Mouse (Mus musculus) adipocyte (in vitro differentiated cells): ENCODE results near the gene Trpc3.
"Not testable (repeated sequence)": the region's sequence is repeated elsewhere in the genome, so short reads cannot be mapped to it uniquely, and the experiment has no call there.

Source experiments
- DNase-seq: peaks from one replicate; pipeline ENCODE4 v3.0.0-alpha.2; 2016; ENCODE audit warnings: low spot score

The Trpc3 gene

DNA sequence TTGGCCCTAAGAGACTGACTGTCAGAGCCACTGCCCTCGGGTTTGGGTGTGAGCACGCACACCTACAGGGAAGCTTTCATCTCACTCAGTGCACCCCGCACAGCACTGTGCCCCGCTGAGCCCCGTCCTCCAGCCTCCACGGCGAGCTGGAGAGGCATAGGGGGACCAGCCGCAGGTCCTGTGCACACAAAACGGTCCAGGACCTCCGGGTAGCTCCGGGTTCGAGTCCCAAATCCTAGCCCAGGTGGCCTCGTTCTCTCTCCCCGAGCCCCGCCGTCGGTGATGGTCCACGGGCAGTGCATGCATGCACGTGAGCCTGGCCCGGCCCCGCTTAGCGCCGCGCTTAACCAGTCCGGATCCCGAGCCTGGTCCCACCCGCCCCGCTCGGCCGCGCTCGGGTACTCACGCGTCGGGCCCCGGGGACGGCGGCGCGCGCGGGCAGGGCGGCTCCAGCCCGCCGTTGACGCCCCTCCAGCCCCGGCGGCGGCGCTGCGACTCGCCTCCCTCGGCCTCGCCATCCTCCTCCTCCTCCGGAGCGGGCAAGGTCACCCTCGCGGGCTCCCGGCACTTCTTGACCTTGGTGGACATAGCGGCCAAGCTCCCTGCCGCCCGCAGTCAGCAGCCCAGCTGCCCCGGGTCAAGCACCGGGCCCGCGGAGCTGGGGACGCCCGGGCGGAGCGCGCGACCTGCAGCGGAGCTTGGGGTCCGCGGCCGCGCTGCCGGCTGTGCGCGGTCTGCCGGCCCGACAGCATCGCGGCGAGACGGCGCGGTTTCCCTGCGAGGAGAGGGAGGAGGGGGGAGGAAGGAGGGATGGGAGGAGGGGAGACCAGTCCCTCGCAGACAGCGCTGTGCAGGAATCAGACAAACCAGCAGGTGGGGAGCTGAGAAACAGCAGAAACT lies at the start of gene Trpc3:
Gene Trpc3, minus strand, starts transcription at position 776 of the 900 bp plus-strand sequence.
- no peak for DNase-seq

DNA sequence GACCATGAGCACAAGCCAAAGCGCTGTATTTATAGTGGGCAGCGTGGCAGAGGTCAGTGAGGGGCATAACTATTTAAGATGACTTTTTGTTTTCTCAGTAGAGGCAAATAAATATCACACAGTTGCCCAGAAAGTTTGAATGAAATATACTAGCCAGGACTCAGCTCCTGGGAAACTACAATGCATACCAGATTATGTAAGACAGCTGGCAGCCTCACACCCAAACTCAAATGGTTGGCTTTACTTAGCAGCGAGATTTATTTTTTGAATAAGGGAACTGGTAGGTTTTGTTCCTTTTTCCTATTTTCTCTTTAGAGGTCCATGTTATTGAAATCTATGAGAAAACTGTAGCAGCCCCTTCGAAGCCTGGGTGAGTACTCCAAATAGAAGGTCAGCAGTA lies 48.1 kb upstream of the Trpc3 start:
- no peak for DNase-seq

DNA sequence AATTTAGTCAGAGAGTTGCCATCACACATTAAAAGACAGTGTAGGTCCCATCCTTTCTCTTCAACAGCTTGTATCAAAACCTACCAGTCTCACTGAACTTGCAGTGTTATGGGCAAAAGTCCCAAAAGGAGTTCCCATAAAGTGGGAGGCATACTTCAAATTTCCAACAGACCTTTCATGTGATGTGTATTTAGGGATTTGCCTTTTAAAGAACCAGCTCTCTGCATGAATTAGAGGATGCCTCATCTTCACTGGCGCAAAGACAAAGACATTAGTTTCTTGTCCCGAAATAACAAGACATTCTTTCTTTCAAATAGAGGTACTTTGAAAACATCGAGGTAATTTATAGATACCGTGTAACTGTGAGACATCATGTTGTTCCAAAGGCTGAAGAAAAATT lies 43.1 kb upstream of the Trpc3 start:
- DNase-seq = no peak

DNA sequence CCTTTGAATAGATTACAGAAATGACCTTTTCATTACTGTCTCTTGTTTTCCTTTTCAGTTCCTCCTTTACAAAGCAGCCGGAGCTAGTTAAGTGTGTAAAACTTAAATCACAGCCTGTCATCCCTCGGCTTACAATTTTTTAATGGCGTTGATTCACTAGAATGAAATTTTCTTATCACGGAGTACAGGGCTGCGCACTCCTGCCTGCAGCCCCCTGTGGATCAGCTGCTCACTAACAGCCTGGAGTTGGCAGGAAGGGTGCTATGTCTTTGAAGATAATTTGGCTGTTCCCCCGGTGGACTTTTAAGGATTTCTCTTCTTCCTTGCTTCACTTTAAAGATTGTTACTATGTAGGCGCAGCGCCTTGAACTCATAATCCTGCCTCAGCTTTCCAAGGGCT lies 36.6 kb upstream of the Trpc3 start:
- DNase-seq = no peak

DNA sequence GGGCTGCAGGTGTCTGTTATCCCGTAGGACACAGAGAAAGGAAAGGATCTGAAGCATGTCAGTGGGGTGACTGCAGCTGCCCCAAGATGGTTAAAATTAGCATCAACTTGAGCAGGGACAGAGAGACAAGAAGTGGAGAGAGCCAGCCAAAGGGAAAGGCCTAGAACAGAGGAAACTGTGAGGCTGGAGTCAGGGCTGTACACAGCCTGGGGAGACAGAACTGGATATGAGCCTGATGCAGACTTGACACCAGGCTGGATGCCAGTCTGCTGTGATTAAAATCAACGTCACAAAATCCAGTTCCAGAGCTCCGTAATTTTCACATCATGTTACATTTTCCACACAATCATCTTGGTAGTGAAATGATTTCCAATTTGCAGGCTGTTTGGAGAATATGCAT lies 31.9 kb upstream of the Trpc3 start:
- no peak for DNase-seq

DNA sequence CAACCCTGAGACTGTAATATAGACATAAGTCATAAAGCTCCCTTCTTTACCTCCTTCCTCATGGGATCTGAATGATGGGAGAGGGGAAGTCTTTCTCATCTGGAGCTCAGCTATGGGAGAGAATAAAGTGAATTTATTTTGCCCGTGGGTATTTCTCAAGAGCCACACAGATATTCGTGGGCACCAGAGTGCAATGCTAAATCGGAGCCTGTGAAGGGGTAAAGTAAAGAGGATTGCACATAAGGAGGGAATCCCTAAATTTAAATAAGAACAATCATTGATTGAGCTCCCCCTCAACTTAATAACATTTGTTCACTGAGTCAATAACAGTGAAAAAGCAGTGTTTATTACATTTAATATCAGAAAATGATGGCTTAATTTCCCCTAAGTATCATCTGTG lies 19.6 kb upstream of the Trpc3 start:
- DNase-seq = no peak

DNA sequence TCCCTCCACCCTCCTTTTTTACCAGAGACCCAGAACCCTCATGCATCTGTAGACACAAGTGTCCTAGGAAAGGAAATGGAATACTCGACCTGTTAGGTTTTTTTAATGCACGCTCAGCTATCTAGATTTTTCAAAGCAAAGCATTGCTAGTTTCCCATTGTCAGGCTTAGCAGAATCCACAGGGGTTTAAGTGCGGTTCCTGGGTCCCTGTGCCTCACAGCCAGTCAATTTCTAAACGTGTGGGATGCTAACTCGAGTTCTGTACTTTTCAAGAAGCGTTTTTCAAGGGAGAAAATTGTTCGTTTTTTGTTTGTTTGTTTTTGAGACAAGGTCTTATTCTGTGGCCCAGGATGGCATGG lies 304 bp upstream of the Trpc3 start:
- DNase-seq = no peak

DNA sequence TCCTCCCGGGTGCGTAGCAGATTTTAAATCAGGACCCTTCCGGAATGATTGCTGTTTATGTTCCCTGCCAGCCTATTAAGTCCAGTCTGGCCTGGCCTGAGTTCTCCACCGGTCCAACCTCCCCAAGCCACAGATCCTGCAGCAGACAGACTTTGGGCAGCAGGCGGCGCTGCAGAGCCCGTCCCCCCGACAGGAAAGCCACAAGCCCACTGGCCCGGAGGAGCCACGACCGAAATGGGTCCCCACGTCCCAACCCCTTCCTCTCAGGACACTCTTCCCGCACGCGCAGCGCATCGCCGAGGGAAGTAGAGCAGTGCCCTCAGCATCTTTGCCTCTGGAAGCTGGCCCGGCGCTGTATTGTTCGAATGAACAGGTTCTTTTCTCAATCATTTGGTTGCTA lies 1.1 kb downstream of the Trpc3 start:
- DNase-seq = no peak

DNA sequence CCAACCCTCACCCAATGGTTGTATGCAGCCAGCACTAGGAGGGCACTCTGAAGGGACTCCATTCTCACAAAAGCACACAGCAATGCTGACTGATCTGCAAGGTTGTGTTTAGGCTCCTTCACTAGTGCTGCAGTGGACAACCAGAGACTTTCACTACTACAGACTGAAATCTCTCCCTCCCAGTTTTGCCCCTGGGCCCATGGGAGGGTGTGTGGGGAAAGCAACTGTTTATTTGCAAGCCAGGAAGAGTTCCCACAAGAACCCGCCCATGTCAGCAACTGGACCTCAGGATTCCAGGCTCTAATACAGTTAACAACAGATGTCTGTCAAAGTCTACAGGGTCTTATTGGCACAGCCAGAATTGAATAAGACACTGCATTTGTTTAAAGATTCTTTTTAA lies 14.1 kb downstream of the Trpc3 start:
- DNase-seq = no peak

DNA sequence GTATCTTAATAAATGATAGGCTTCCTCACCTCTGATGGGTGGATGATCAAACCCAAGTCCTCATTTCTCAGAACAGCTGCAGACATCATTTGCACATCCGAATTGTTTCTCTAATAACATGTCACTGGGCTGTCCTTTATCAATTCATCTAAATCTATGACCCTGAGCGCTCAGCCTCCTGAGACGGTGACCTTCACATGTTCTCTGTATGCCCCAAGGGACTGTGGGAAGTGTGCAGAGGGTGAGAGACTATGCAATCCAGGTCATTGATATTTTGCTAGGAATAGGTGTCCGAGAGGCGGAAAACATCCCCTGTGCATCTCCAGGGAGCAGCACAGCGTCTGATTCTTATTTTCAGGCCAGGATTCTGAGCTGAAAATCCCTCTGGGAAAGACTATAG lies 22.2 kb downstream of the Trpc3 start:
- no peak for DNase-seq

DNA sequence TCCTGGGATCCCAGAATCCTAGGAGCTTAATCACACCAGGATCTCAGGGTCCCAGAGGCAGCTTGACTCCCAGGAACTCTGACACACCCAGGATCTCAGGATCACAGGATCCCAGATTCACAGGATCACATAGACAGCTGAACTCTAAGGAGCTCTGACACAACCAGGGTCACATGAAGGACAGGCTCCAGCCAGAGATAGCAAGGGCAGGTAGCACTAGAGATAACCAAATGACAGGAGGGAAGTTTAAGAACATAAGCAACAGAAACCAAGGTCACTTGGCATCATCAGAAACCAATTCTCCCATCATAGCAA lies 44.8 kb downstream of the Trpc3 start:
- not testable (repeated sequence) for DNase-seq

DNA sequence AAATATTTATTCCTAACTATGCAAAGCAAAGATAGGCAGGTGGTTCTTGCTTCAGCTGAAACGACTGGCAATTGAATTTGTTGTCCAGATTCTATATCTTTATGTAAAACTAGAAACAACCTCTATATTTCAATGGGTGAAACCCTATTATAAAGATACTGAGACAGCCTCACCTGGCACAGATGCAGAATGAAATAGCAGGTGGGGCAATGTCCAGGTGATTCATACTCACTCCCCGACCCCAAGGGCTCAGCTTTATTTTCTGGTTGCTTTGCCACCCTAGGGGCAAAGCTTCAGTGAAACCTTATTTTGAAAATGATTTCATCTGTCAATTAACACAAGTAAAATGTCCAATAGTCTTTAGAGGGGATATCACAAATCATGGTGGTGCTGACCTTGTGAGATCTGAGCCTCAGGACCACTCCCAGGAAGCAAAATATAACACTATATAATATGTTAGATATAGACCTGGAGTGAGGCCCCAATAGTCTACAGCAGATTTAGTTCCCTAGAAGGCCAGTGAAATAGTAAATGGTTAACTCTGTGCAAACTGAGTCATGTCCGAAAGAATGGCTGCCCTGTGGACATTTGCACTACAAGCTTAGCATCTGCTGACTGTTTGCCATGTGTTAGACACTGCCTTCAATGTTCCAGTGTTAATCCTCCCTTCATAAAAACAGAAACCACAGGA lies 45.3 kb downstream of the Trpc3 start:
- DNase-seq = no peak

DNA sequence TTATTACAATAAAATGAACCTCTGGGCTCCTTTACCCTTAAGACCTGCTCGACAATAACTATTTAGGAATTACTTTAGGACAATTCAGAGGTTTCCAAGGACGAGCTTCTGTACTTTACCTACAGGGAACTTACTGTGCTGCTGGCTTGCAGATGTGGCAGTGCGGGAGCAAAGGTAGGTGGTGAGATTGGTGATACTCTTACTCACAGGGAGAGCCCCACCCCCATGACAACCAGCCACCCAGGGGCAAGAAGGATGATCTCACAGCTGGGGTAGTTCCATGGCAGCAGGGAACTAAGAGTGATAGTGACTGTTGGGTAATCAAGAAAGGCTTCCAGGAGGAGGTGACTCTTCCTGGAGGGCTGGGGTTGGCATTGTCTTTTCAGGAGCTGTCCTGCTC lies 46.6 kb downstream of the Trpc3 start:
- DNase-seq = no peak

DNA sequence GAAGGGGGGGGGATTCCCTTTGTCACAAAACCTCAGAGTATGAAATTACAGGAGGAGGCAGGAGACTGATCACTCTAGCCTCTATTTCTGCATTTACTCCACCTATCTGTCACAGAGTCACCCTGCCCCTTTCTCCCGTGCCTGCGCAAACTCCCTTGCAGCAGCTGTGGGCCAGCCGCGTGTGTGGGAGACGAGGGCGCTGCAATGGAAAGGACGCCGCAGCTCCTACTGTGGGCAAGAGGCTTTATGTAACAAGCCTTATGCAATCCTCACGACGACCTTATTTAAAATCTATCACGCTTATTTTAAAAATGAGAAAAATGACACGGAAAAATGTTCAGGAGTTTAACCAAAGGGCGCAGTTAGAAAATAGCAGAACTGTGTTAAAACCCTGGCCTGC lies 47.2 kb downstream of the Trpc3 start:
- no peak for DNase-seq

DNA sequence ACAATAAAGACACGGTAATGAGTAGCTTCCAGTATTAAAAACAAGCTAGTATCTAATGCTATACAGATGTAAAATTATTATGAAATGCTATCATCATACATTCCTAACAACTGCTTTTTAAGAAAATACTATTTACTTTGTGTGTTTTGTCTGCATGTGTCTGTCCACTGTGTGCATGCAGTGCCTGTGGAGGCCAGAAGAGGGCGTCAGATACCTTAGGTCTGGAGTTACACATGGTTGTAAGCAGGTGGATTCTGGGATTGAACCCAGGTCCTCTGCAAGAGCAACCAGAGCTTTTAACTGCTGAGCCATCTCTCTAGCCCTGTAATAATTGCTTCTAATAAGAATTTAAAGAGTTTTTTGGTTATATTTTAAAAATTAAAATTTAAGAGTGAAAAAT lies 49.2 kb downstream of the Trpc3 start:
- DNase-seq = no peak

DNA sequence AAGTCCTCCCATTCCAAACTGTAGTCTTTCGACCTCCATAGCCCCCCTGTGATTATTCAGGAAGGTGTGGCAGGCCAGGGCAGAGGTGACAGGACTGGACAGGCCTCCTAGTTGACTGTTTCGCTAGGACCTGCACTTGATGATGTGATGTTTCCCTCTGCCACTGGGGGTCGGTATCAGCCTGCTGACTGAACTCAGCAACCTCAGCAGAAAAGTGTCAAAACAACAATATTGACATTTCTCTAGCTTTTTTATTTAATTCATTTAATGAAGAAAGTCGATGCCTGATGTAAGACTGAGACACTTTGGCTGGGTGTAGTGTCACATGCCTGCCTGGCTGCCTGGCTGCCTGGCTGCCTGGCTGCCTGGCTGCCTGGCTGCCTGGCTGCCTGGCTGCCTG lies 54.5 kb downstream of the Trpc3 start:
- no peak for DNase-seq

DNA sequence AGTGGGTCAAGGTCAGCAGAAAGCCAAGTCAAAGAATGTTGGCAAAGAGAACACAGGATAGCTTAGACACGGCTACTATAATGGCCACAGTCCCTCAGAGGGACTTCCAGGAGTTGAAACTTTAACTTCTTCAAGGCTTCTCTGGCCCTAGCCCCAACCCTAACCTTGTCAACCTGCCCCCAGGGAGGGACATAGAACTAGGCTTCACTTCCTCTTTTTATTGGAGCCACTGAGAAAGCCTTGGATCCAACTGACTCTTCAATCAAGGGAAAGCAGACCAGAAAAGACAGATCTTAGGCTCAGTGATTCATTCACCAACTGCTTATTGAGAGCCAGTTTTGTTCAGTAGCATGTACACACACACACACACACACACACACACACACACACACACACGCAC lies 63.2 kb downstream of the Trpc3 start:
- no peak for DNase-seq

DNA sequence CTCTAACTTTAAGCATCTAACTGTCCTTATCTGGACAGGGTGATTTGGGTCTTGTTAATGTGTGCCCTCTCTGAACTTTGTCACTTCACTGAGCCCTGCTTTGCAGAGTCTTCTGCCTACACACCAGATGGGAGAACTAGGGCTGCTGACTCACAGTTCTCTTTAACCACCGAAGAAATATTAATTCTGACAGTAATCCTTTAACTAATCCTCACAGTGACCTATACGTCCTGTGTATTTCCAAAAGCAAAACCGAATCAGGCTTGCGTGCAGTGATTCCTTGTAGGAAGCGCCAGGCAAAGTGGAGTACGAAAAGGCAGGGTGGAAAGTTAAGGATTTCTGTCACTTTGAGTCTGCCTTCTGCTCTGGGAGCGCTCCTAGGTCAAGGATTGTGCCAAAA lies 71.8 kb downstream of the Trpc3 start:
- no peak for DNase-seq

DNA sequence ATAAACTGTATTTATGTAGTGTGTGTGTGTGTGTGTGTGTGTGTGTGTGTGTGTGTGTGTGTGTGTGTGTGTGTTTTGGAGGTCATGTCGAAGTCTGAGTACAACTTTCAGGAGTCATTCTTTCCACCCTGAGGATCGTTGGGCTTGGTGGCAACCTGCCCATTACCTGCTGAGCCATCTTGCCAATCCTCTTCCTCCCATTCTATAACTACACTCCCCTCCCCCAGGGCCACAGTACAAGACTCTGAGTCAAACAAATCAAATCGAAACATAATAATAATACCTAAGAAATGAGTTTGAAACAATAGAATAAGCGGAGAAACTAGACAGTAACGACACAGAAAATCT lies 76.1 kb downstream of the Trpc3 start:
- no peak for DNase-seq

DNA sequence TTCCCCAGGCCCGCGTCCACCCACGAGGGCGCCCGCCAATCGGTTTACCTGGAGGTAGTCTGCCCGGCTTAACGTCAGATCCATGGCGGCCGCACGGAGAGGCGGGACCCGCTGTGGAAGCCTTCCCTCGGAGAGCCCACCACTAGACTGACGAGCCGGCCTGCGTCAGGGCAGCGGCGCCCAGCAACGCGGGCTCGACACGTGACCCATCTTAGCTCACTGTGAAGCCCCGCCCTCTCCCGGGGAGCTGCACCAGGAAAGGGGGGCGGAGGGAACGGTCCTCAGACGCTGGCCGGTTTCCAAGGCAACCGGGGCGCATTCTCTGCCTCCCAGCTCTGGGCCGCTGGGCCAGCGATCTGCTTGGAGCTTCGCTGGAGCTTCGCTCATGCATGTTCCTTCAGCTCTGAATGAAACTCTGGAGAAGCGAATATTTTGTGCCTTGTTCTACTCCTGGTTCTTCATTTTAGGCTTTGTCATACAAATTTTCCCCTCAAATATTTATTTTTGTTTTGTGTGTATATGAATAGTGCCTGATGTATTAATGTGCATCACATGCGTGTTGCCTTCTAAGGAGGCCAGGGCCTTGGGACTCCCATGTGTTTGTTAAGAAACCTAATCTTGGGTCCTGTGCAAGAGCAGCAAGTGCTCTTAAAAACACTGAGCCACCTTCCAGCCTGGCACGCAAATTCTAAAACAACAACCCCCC lies 76.6 kb downstream of the Trpc3 start, which contains the start of gene Bbs7:
Gene Bbs7, minus strand, starts transcription at position 276 of the 706 bp plus-strand sequence.
- DNase-seq = peak; percentile 78

DNA sequence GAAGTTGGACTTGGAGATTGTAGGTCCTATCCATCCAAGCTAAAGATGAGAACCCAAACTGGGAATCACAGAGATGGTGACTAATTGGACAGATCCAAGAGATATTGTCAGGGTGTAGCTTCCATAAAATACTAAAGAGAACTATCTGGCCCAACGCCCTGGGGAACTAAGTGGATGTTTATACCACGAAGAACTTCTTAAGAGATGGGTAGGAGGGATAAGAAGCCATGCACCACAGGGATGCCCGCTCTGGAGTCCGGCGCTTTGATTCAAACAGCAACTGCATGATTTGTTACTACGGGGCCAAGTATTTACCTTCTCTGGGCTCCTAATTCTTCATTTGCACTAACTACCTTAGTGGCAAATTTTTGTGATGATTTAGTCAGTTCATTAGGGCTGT lies 77.3 kb downstream of the Trpc3 start:
- DNase-seq = no peak

DNA sequence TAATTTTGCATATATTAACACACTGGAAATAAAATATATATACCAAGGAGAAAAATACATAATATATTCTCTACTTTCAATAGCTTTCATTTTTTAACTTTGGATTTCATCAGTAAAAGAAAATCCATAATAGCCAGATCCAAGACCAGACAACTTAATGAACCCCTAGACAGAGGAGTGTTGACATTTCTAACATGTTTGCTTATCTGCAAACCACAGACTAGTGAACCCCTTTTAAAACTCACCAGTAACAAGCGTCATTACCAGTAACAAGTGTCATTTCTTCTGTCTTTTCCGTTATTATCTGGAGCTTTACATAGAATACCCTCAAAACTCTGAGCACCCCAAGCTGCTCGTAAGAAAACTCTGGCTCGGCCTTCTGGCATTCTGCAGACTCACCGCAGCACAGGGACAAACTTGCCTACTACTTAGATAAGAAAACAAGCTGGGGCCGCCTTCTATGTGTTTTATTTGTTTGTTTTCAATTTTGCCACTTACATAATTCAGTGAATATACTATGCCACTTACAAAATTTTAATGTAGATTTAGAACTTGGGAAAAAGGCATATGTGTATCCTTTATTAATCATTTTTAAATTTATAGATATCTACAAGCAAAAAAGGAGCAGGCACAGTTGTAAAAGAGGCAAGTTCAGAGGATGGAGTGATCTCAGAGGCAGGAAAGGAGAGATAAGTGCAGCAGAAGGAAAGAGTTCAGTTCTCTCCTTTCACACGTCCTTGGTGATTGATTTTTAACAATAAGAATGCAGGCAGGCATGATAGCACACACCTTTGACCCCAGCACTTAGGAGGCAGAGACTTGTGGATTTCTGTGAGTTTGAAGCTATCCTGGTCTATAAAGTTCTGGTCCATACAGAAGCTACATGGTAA lies 83.8 kb downstream of the Trpc3 start:
- no peak for DNase-seq
